Comparison of ENCODE assay signal across 8 mouse cellular contexts in the genomic region with DNA sequence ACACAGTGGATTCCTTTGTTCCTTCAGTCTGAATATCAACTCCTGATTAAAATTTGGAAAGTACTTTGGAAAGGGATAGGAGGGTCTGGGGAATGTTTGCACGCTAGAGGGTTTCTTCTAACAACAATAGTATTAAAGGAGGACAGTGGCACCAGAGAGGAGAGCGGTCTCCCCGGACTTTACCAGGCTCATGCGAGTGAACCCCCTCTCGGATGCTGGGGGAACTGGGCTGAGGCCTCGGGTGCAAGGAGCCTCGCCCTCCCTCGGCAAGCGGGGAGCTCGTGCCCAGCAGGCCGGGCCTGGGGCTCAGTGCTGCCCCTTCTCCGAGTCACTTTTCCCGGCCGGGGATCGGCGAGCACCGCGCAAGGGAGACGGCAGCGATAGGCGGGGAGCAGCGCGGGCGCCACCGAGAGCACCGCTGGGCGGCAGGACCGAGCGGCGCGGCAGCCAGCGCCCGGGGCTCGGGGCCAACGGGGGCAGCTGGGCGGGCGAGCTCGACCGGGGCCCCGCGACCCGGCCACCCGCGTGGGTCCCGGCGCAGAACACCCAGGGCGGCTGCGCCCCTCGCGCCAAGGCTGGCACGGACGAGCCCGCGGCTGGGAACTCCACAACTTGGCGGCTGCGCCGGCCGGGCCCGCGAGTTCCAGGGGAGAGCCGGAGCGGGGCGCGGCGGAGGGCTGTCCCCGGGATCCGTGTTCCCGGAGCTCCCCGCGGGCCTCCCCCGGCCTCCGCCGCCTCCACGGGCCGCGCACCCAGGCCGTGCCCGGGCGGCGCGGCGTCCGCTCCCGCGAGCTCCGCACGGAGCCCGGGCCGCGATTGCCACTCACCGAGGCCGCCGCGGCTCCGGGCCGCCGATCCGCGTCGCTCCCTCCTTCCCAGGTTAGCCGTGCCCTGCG. TPM values are rescaled to one million over a fixed set of nuclear protein-coding genes. Genes with fewer than 3 reads are reported as not detected.
A peak's percentile ranks its signal among the peaks of the same experiment; 100 is the strongest.
DNase-seq lines count a peak whose midpoint lies in the region; ATAC-seq lines count a peak whose summit lies in the region.

No protein-coding gene starts in this region.

- H3K4me3 ChIP-seq in embryonic facial prominence, embryonic 14.5 days (ENCODE audit: low read depth, low read length), result peak overlapping the region; percentile 83
- peak overlapping the region; percentile 89 for H3K4me3 ChIP-seq in liver, embryonic 12.5 days
- peak overlapping the region; percentile 83 for H3K4me3 ChIP-seq in stomach, embryonic 16.5 days (replicated peaks; ENCODE audit: low read length)

- ATAC-seq in embryonic facial prominence, embryonic 14.5 days (ENCODE audit: low read depth), result peak; percentile 53
- peak; percentile 69 for ATAC-seq in liver, embryonic 12.5 days
- peak; percentile 63 for ATAC-seq in stomach, embryonic 16.5 days (ENCODE audit: insufficient read depth, low FRiP score)

- H3K4me1 ChIP-seq in embryonic facial prominence, embryonic 14.5 days (ENCODE audit: control insufficient read depth, insufficient read depth, low read length), result peaks cover 19% of the 10 kb centered on the region
- H3K4me1 ChIP-seq in liver, embryonic 12.5 days, result peaks cover 51% of the 10 kb centered on the region
- H3K4me1 ChIP-seq in stomach, embryonic 16.5 days (ENCODE audit: control insufficient read depth, insufficient read depth, low read length), result peaks cover 26% of the 10 kb centered on the region

- peak overlapping the region; percentile 99 for H3K27ac ChIP-seq in embryonic facial prominence, embryonic 14.5 days (replicated peaks; ENCODE audit: low read depth, low read length)
- H3K27ac ChIP-seq in liver, embryonic 12.5 days, result peak overlapping the region; percentile 98
- H3K27ac ChIP-seq in stomach, embryonic 16.5 days (ENCODE audit: low read length), result peak overlapping the region; percentile 98

- H3K9ac ChIP-seq in embryonic facial prominence, embryonic 14.5 days (ENCODE audit: low read depth, low read length), result peak overlapping the region; percentile 99
- H3K9ac ChIP-seq in liver, embryonic 12.5 days, result peak overlapping the region; percentile 100
- H3K9ac ChIP-seq in stomach, embryonic 16.5 days (ENCODE audit: low read length), result peak overlapping the region; percentile 100

- no peaks in the 10 kb centered on the region for H3K27me3 ChIP-seq in embryonic facial prominence, embryonic 14.5 days (replicated peaks; ENCODE audit: control insufficient read depth, insufficient read depth, low read length)
- H3K27me3 ChIP-seq in liver, embryonic 12.5 days (replicated peaks), result no peaks in the 10 kb centered on the region
- H3K27me3 ChIP-seq in stomach, embryonic 16.5 days (ENCODE audit: control insufficient read depth, insufficient read depth, low read length), result no peaks in the 10 kb centered on the region

- no peaks in the 10 kb centered on the region for H3K9me3 ChIP-seq in embryonic facial prominence, embryonic 14.5 days (ENCODE audit: control insufficient read depth, low read length)
- no peaks in the 10 kb centered on the region for H3K9me3 ChIP-seq in liver, embryonic 12.5 days (replicated peaks)
- no peaks in the 10 kb centered on the region for H3K9me3 ChIP-seq in stomach, embryonic 16.5 days (replicated peaks; ENCODE audit: control insufficient read depth, low read length)

- 0 out of 2 replicates have a peak, but pooled peaks cover 2% of the 10 kb centered on the region for H3K36me3 ChIP-seq in embryonic facial prominence, embryonic 14.5 days (ENCODE audit: control insufficient read depth, insufficient read depth, low read length)
- peaks cover 6% of the 10 kb centered on the region for H3K36me3 ChIP-seq in liver, embryonic 12.5 days
- no peaks in the 10 kb centered on the region for H3K36me3 ChIP-seq in stomach, embryonic 16.5 days (ENCODE audit: control insufficient read depth, insufficient read depth, low read length)

- H3K4me2 ChIP-seq in embryonic facial prominence, embryonic 14.5 days (ENCODE audit: low read depth, low read length), result peak overlapping the region; percentile 60
- H3K4me2 ChIP-seq in liver, embryonic 12.5 days, result peak overlapping the region; percentile 85
- peak overlapping the region; percentile 59 for H3K4me2 ChIP-seq in stomach, embryonic 16.5 days (ENCODE audit: low read depth, low read length)

- WGBS in embryonic facial prominence, embryonic 14.5 days, result 0% methylated on average over 7 of the region's 102 CpGs
- under 1% methylated on average over 93 of the region's 102 CpGs for WGBS in liver, embryonic 12.5 days (ENCODE audit: insufficient replicate concordance)
- WGBS in stomach, embryonic 16.5 days, result 1% methylated on average over 78 of the region's 102 CpGs

- DNase-seq in A20 (ENCODE audit: low read depth, low spot score), result peak; percentile 68
- DNase-seq in adrenal gland, postnatal 36 days, result peak; percentile 66 to 81
- peak; percentile 69 for DNase-seq in embryonic facial prominence, embryonic 14.5 days (ENCODE audit: low spot score)
- DNase-seq in heart, adult 9 months (ENCODE audit: low spot score in 2 of 2), result peak; percentile 55 to 59
- peak; percentile 58 for DNase-seq in kidney, adult 9 months
- peak; percentile 66 for DNase-seq in naive thymus-derived CD4-positive, alpha-beta T cell, adult 2 months (ENCODE audit: low read depth)

RNA-seq across cellular contexts. Expression of a gene that starts 1.3 kb away (rescaled TPM):
- total RNA-seq in adrenal gland, postnatal 36 days (2021), result 10 to 100 TPM; 76.2 to 98.8 TPM
- 34.5 and 35.5 TPM in 2 replicates for polyA plus RNA-seq in embryonic facial prominence, embryonic 14.5 days (2014; fragmentation: Nextera tagmentation; extraction: Ambion mirVana)
- polyA plus RNA-seq in liver, embryonic 12.5 days (2016; fragmentation: Nextera tagmentation; extraction: Ambion mirVana), result 32.0 and 32.1 TPM in 2 replicates
- polyA plus RNA-seq in stomach, embryonic 16.5 days (2015; fragmentation: Nextera tagmentation; extraction: Ambion mirVana), result 34.6 and 34.8 TPM in 2 replicates

Comparison
In these comparisons a context has a peak if more than half of its experiments do, and no peak if none do; other contexts are left out.
1. Peak in every context shown above with its lines: DNase-seq, ATAC-seq, H3K4me3 ChIP-seq and H3K27ac ChIP-seq.